Mouse (Mus musculus) activated CD4-positive, CD25-positive, alpha-beta regulatory T cell (primary cell): ENCODE data around the gene Parp9. TPM values are rescaled to one million over a fixed set of nuclear protein-coding genes. Genes with fewer than 3 reads are reported as not detected.

ENCODE experiments used
- polyA plus RNA-seq, 2 experiments: library from polyadenylated mRNA; unstranded; fragments of 100-300 nt; shearing (Covaris generic); gene quantifications; one replicate each; pipeline ENCODE4 v1.2.1; 2017

Parp9 gene
- 100 to 1,000 TPM; 124 to 132 TPM for polyA plus RNA-seq

DNA sequence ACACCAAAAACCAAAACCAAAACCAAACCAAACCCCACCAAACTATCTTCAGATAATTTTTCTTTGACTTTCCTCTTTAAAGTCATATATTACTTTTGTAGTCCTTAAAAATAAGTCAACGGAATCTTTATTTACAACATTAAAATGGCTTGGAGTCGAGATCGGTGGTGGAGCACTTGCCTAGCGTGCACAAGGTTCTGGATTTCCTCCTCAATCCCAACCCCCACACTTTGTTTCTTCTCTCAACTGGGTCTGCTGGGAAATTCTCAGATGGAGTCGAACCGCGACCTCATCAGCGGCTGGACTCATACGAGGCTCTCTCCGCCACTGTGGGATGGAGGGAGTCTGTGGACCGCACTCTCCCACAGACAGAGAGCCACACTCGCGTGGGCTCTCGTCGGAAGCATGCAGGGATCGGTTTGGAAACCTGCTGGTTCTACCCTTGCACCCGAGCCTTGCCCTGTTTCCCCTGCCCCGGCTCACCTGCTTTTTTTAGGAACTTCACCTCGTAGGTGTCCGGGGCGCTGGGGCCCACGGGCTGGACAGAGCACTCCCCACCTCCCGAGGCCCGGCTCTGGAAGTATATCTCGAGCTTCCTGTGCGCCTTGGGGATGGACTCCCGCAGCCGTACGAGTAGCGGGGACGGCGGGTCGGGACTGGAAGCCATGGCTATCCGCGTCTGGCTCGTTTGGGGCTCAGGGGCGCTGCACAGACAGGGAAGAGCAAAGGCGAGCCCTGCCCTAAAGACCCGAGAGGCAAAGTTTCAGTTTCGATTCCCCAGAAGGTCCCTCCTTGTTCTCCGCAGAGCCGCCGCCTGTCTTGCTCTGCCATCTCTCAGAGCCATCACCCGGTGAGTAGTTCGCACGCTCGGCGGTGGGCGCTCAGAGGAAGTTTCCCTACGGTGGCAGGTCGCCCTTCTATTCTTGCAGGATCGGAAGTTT lies at the start of gene Parp9, which contains the start of gene Dtx3l:
Gene Parp9 (plus strand): TSS at position 260 of the 941 bp plus-strand sequence.
Gene Dtx3l (minus strand): TSS at position 941 of the 941 bp plus-strand sequence.

DNA sequence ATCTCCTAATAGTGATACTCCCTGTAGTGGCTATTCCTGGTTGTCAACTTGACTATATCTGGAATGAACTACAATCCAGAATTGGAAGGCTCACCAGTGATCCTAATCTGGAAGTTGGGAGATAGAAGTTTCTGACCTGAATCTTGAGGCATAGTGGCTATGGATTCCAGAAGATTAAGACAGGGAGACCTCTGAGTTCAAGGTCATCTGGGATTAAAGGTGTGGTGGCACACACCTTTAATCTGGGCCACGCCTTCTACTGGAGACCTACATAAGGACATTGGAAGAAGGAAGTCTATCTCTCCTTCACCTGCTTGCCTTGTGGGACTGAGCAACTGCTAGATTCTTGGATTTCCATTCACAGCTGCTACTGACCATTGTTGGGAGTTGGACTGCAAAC lies 40.2 kb downstream of the Parp9 start, which contains the start of gene Kpna1:
Gene Kpna1 (plus strand): TSS at position 301 of the 400 bp plus-strand sequence.

Other genes with a start within 250 kb of the Parp9 start
- 10 to 100 TPM; 22.6 to 27.8 TPM for gene Dirc2, start 169.1 kb upstream of the Parp9 start, polyA plus RNA-seq
- 10 to 100 TPM; 19.5 to 29.6 TPM for gene Hspbap1, start 168.1 kb upstream of the Parp9 start, polyA plus RNA-seq
- 10 to 100 TPM; 72.6 to 94.6 TPM for gene Parp14, start 66.9 kb upstream of the Parp9 start, polyA plus RNA-seq
- 100 to 1,000 TPM in 1 of 2 experiments, 10 to 100 TPM in 1; 70.1 to 103 TPM for gene Dtx3l, start 681 bp downstream of the Parp9 start, polyA plus RNA-seq
- 10 to 100 TPM; 50.4 to 64.1 TPM for gene Kpna1, start 40.3 kb downstream of the Parp9 start, polyA plus RNA-seq
- 1 to 10 TPM; 5.1 to 8.6 TPM for gene Wdr5b, start 102.7 kb downstream of the Parp9 start, polyA plus RNA-seq
- gene Fam162a, start 133.1 kb downstream of the Parp9 start, polyA plus RNA-seq: 100 to 1,000 TPM; 108 to 121 TPM
- 10 to 100 TPM; 28.4 to 30.6 TPM for gene Ccdc58, start 133.2 kb downstream of the Parp9 start, polyA plus RNA-seq
- under 1 TPM in 1 of 2 experiments, not detected in 1; 0.65 TPM for gene Csta1, start 192.8 kb downstream of the Parp9 start, polyA plus RNA-seq
- not detected for gene Stfa2l1, start 218.3 kb downstream of the Parp9 start, polyA plus RNA-seq
- gene Gm5483, start 245.7 kb downstream of the Parp9 start, polyA plus RNA-seq: not detected